Mouse (Mus musculus): Measurements from ENCODE around the gene Klk13. TPM values are rescaled to one million over a fixed set of nuclear protein-coding genes. Genes with fewer than 3 reads are reported as not detected.
"Not testable (repeated sequence)": the region's sequence is repeated elsewhere in the genome, so short reads cannot be mapped to it uniquely, and the experiment has no call there.

Gene Klk13
- 0.17 and 0.45 TPM in 2 replicates for polyA plus RNA-seq (2015; fragmentation: Nextera tagmentation; extraction: Ambion mirVana)

DNA sequence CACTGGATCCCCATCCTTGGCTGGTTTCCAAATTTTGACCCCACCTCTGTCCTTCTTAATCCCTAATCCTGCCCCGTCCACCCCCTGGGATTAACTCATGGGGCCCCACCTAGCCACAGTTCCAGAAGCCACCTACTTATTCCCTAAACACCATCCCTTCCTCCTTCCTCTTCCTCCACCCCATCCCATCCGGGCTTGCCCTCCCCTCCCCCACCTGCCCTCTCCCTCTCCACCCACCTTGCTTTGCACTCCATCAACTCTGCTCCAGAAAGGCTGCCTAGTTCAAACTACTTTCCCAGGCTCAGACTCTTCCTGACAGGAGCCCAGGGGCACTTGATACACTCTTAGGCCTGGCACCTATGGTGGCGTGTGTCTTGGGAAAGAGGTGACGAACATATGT, at the start of gene Klk13:
TSS of gene Klk13 (plus strand) at position 301 of the 400 bp plus-strand sequence.
- Histone ChIP-seq H3K4me1 (ENCODE audit: control insufficient read depth, insufficient read depth, low read length) (0 out of 2 replicates have a peak, but pooled peaks cover 3% of the 10 kb centered on the region), H3K4me2 (ENCODE audit: low read depth, low read length) (no peak within 1 kb of the TSS; the same call in 1 of the 2 replicates), H3K9me3 (replicated peaks; ENCODE audit: control insufficient read depth, low read length) (no peaks in the 10 kb centered on the region), H3K9ac (ENCODE audit: low read length) (no peak within 1 kb of the TSS), H3K4me3 (ENCODE audit: low read length) (no peak within 1 kb of the TSS; the same call in 1 of the 2 replicates), H3K36me3 (ENCODE audit: control insufficient read depth, insufficient read depth) (no peaks in the 10 kb centered on the region), H3K27ac (ENCODE audit: low read length) (no peak within 1 kb of the TSS), H3K27me3 (ENCODE audit: control insufficient read depth, insufficient read depth, low read length) (peaks cover 5% of the 10 kb centered on the region)
- ATAC-seq (replicated peaks; ENCODE audit: extremely low read depth, insufficient read depth, low FRiP score): no peak
- WGBS: 63% methylated on average over 4 of the region's 4 CpGs

GRCm38 (mm10) chr7:43662804-43663203, 49.6 kb upstream of the Klk13 start:
- Histone ChIP-seq H3K27me3 (ENCODE audit: control insufficient read depth, insufficient read depth, low read length) (no peaks in the 10 kb centered on the region), H3K9ac (ENCODE audit: low read length) (no peak overlapping the region), H3K9me3 (replicated peaks; ENCODE audit: control insufficient read depth, low read length) (no peaks in the 10 kb centered on the region), H3K4me2 (ENCODE audit: low read depth, low read length) (no peak overlapping the region), H3K4me3 (ENCODE audit: low read length) (no peak overlapping the region), H3K4me1 (ENCODE audit: control insufficient read depth, insufficient read depth, low read length) (no peaks in the 10 kb centered on the region), H3K27ac (ENCODE audit: low read length) (no peak overlapping the region), H3K36me3 (ENCODE audit: control insufficient read depth, insufficient read depth) (no peaks in the 10 kb centered on the region)
- 84% methylated on average over 1 of the region's 1 CpGs for WGBS
- no peak for ATAC-seq (replicated peaks; ENCODE audit: extremely low read depth, insufficient read depth, low FRiP score)

DNA sequence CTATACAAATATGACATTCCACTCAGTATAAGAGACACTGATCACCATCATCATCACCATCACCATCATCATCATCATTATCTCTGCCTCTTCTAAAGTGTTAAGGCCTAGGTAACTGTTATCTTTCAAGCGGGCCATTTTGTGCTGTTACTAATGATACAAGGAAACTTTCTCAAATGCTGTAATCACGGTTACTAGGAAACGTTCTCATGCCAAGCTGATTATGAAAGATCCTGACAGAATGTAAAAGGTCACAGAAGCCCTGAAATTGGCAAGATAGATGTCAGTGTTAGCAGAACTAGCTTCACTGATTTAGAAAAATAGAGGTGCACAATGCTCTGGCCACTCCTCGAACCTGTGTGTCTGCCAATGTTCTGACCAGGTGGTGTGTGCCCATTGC, 45.1 kb upstream of the Klk13 start:
- not testable (repeated sequence) for H3K36me3 ChIP-seq (ENCODE audit: control insufficient read depth, insufficient read depth); H3K9ac ChIP-seq (ENCODE audit: low read length); H3K4me1 ChIP-seq (ENCODE audit: control insufficient read depth, insufficient read depth, low read length); H3K27me3 ChIP-seq (ENCODE audit: control insufficient read depth, insufficient read depth, low read length); H3K27ac ChIP-seq (ENCODE audit: low read length); ATAC-seq (replicated peaks; ENCODE audit: extremely low read depth, insufficient read depth, low FRiP score); H3K9me3 ChIP-seq (replicated peaks; ENCODE audit: control insufficient read depth, low read length); H3K4me3 ChIP-seq (ENCODE audit: low read length); H3K4me2 ChIP-seq (ENCODE audit: low read depth, low read length)
- WGBS: 71% methylated on average over 4 of the region's 4 CpGs

GRCm38 (mm10) chr7:43668582-43668981, 43.8 kb upstream of the Klk13 start:
- Histone ChIP-seq H3K4me3 (ENCODE audit: low read length) (no peak overlapping the region), H3K27me3 (ENCODE audit: control insufficient read depth, insufficient read depth, low read length) (no peaks in the 10 kb centered on the region), H3K9ac (ENCODE audit: low read length) (no peak overlapping the region), H3K9me3 (replicated peaks; ENCODE audit: control insufficient read depth, low read length) (no peaks in the 10 kb centered on the region), H3K4me1 (ENCODE audit: control insufficient read depth, insufficient read depth, low read length) (peaks cover 7% of the 10 kb centered on the region), H3K36me3 (ENCODE audit: control insufficient read depth, insufficient read depth) (no peaks in the 10 kb centered on the region), H3K27ac (ENCODE audit: low read length) (no peak overlapping the region), H3K4me2 (ENCODE audit: low read depth, low read length) (no peak overlapping the region)
- WGBS: 10% methylated on average over 3 of the region's 3 CpGs
- ATAC-seq (replicated peaks; ENCODE audit: extremely low read depth, insufficient read depth, low FRiP score): no peak

GRCm38 (mm10) chr7:43671064-43671808, 41.1 kb upstream of the Klk13 start:
- no peak for ATAC-seq (replicated peaks; ENCODE audit: extremely low read depth, insufficient read depth, low FRiP score)
- Histone ChIP-seq H3K4me1 (ENCODE audit: control insufficient read depth, insufficient read depth, low read length) (peaks cover 7% of the 10 kb centered on the region), H3K9me3 (replicated peaks; ENCODE audit: control insufficient read depth, low read length) (no peaks in the 10 kb centered on the region), H3K9ac (ENCODE audit: low read length) (peak overlapping the region; percentile 54; the same call in 1 of the 2 replicates), H3K4me3 (ENCODE audit: low read length) (peak overlapping the region; percentile 76), H3K27ac (ENCODE audit: low read length) (peak overlapping the region; percentile 64), H3K4me2 (ENCODE audit: low read depth, low read length) (peak overlapping the region; percentile 91), H3K27me3 (ENCODE audit: control insufficient read depth, insufficient read depth, low read length) (no peaks in the 10 kb centered on the region), H3K36me3 (ENCODE audit: control insufficient read depth, insufficient read depth) (peaks cover 14% of the 10 kb centered on the region)
- 66% methylated on average over 11 of the region's 11 CpGs for WGBS

DNA sequence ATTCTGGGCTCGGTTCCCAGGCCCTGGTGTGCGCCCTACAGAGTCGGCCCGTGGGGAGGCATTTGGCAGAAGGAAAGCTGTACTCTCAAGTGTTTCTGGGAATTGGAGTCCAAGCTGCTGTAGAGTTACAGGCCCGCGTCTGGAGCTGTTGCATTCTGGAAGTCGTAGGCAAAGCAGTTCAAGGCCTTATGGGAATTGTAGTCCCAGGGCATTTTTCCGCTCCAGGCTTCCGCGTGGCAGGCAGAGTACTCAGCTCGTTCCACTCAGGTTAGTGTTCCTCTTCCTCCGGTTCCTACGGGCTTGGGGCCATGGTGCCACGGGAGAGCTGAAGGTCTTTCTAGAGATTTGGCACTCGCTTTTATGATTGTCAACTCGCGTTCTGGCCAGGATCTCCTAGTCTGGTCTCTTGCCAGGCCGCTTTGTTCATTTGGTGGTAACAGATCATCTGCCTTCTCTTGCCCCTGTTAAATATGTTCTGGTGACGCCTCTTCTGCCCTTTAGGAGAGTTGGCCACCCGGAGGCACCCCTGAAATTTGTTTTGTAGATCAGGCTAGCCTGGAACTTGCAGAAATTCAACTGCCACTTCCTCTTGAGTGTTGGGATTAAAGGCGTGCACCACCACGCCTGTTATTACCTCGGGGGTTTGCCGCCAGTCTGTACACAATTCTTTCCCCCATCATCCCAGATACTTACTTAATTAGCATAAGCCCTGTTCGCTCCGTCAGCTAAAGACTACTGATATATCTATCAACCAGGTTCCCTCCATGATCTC, 40.4 kb upstream of the Klk13 start, which contains the start of gene Ctu1:
TSS of gene Ctu1 (plus strand) at position 208 of the 772 bp plus-strand sequence.
- WGBS: under 1% methylated on average over 26 of the region's 26 CpGs
- peak; percentile 97 for ATAC-seq (replicated peaks; ENCODE audit: extremely low read depth, insufficient read depth, low FRiP score)
- Histone ChIP-seq H3K36me3 (ENCODE audit: control insufficient read depth, insufficient read depth) (peaks cover 21% of the 10 kb centered on the region), H3K9me3 (replicated peaks; ENCODE audit: control insufficient read depth, low read length) (no peaks in the 10 kb centered on the region), H3K27me3 (ENCODE audit: control insufficient read depth, insufficient read depth, low read length) (no peaks in the 10 kb centered on the region), H3K27ac (ENCODE audit: low read length) (peak within 1 kb of the TSS; percentile 64), H3K4me3 (ENCODE audit: low read length) (peak within 1 kb of the TSS; percentile 76), H3K4me1 (ENCODE audit: control insufficient read depth, insufficient read depth, low read length) (peaks cover 7% of the 10 kb centered on the region), H3K9ac (ENCODE audit: low read length) (peak within 1 kb of the TSS; percentile 92), H3K4me2 (ENCODE audit: low read depth, low read length) (peak within 1 kb of the TSS; percentile 91)

GRCm38 (mm10) chr7:43672581-43673260, 39.6 kb upstream of the Klk13 start:
- H3K27ac ChIP-seq (ENCODE audit: low read length): no peak overlapping the region
- 16% methylated on average over 10 of the region's 10 CpGs for WGBS
- ATAC-seq (replicated peaks; ENCODE audit: extremely low read depth, insufficient read depth, low FRiP score): no peak

DNA sequence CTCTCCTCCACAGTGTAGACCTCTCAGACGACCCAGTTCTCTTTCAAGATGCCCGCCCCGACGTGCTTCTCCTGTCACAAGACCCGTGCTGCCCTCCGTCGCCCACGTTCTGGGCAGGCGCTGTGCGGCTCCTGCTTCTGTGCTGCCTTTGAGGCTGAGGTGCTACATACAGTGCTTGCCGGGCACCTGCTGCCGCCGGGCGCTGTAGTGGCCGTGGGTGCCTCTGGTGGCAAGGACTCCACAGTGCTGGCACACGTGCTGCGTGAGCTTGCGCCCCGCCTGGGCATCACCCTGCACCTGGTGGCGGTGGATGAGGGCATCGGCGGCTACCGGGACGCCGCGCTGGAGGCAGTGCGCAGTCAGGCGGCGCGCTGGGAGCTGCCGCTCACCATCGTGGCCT, 37.3 kb upstream of the Klk13 start:
- H3K36me3 ChIP-seq (ENCODE audit: control insufficient read depth, insufficient read depth): peaks cover 32% of the 10 kb centered on the region
- H3K27me3 ChIP-seq (ENCODE audit: control insufficient read depth, insufficient read depth, low read length): no peaks in the 10 kb centered on the region
- no peak overlapping the region for H3K4me2 ChIP-seq (ENCODE audit: low read depth, low read length)
- ATAC-seq (replicated peaks; ENCODE audit: extremely low read depth, insufficient read depth, low FRiP score): no peak
- no peak overlapping the region for H3K27ac ChIP-seq (ENCODE audit: low read length)
- no peak overlapping the region for H3K9ac ChIP-seq (ENCODE audit: low read length)
- peaks cover 7% of the 10 kb centered on the region for H3K4me1 ChIP-seq (ENCODE audit: control insufficient read depth, insufficient read depth, low read length)
- no peak overlapping the region for H3K4me3 ChIP-seq (ENCODE audit: low read length)
- 87% methylated on average over 32 of the region's 32 CpGs for WGBS
- no peaks in the 10 kb centered on the region for H3K9me3 ChIP-seq (replicated peaks; ENCODE audit: control insufficient read depth, low read length)

More at GRCm38 (mm10) chr7:43672581-43673260, 39.6 kb upstream of the Klk13 start:
- Histone ChIP-seq H3K36me3 (ENCODE audit: control insufficient read depth, insufficient read depth) (peaks cover 29% of the 10 kb centered on the region), H3K9ac (ENCODE audit: low read length) (peak overlapping the region; percentile 92), H3K9me3 (replicated peaks; ENCODE audit: control insufficient read depth, low read length) (no peaks in the 10 kb centered on the region), H3K4me2 (ENCODE audit: low read depth, low read length) (peak overlapping the region; percentile 91), H3K4me1 (ENCODE audit: control insufficient read depth, insufficient read depth, low read length) (peaks cover 7% of the 10 kb centered on the region), H3K27me3 (ENCODE audit: control insufficient read depth, insufficient read depth, low read length) (no peaks in the 10 kb centered on the region), H3K4me3 (ENCODE audit: low read length) (peak overlapping the region; percentile 76)

Measured in heart, embryonic 16.5 days (tissue).